Mouse (Mus musculus) lung, embryonic 14.5 days (tissue): Measurements from ENCODE around the gene Tshr. TPM values are rescaled to one million over a fixed set of nuclear protein-coding genes. Genes with fewer than 3 reads are reported as not detected.

ENCODE experiments used
- ATAC-seq: fragments of 200-750 bp; cut with Nextera tagmentation; 2 replicates; pipeline ENCODE4 v1.8.0; 2017; ENCODE audit warnings: mild to moderate bottlenecking, moderate TSS enrichment, moderate library complexity; ENCODE audit not compliant: insufficient read depth
- DNase-seq: peaks from one replicate; pipeline ENCODE4 v3.0.0-alpha.2; 2015
- H3K27ac ChIP-seq: fragments of 300-500 bp; sonication (generic); 2 replicates; pipeline ENCODE4 v1.5.1; 2014; ENCODE audit warnings: low read depth, mild to moderate bottlenecking, moderate library complexity
- H3K27me3 ChIP-seq: fragments of 300-500 bp; sonication (generic); 2 replicates; pipeline ENCODE4 v1.6.1; 2014; ENCODE audit warnings: low read length, control low read depth; ENCODE audit not compliant: insufficient read depth
- H3K36me3 ChIP-seq: fragments of 300-500 bp; sonication (generic); 2 replicates; pipeline ENCODE4 v1.6.1; 2014; ENCODE audit warnings: control low read depth; ENCODE audit not compliant: insufficient read depth
- H3K4me1 ChIP-seq: fragments of 300-500 bp; sonication (generic); 2 replicates; pipeline ENCODE4 v1.6.1; 2014; ENCODE audit warnings: antibody characterized with exemption, control low read depth; ENCODE audit not compliant: insufficient read depth
- H3K4me2 ChIP-seq: fragments of 300-500 bp; sonication (generic); 2 replicates; pipeline ENCODE4 v1.6.1; 2014; ENCODE audit warnings: mild to moderate bottlenecking
- H3K4me3 ChIP-seq: fragments of 300-500 bp; sonication (generic); 2 replicates; pipeline ENCODE4 v1.5.1; 2014; ENCODE audit warnings: low read depth, low read length
- H3K9ac ChIP-seq: fragments of 300-500 bp; sonication (generic); 2 replicates; pipeline ENCODE4 v1.6.1; 2014
- H3K9me3 ChIP-seq: fragments of 300-500 bp; sonication (generic); 2 replicates; pipeline ENCODE4 v1.6.1; 2016; ENCODE audit warnings: low read depth, low read length, control low read depth
- CTCF ChIP-seq: IDR thresholded peaks from 2 replicates; pipeline ENCODE4 v1.5.1; 2016; ENCODE audit warnings: antibody characterized with exemption, low read depth
- WGBS: fragments of 180-500 bp; shearing (Covaris S2); extraction: QIAGEN DNeasy Blood & Tissue Kit; methylation state at CpG from one replicate; pipeline ENCODE4 v1.1.7; 2014; 5-methylcytosine and 5-hydroxymethylcytosine counted together
- polyA plus RNA-seq: library from polyadenylated mRNA; unstranded; fragments of >200 nt; fragmentation: Nextera tagmentation; extraction: Ambion mirVana; gene quantifications from 2 replicates; pipeline ENCODE4 v1.2.1, GENCODE M21; 2014

Tshr gene
- polyA plus RNA-seq, 1 experiment from 2014 or later: 0.29 TPM

- Histone ChIP-seq H3K27me3 (no peaks in the 10 kb centered on the region), H3K4me2 (peak overlapping the region; percentile 79), H3K27ac (peak overlapping the region; percentile 93), H3K4me1 (peaks cover 7% of the 10 kb centered on the region; the same call in 1 of the 2 replicates), H3K9me3 (no peaks in the 10 kb centered on the region), H3K36me3 (no peaks in the 10 kb centered on the region), H3K9ac (peak overlapping the region; percentile 100), H3K4me3 (peak overlapping the region; percentile 90)
- ATAC-seq (no peak), DNase-seq (no peak)
- no peak for TF ChIP-seq CTCF
- WGBS: 96% methylated on average over 1 of the region's 1 CpGs
Observed at GRCm38 (mm10) chr12:91591191-91591590, 206.8 kb downstream of the Tshr start.

DNA sequence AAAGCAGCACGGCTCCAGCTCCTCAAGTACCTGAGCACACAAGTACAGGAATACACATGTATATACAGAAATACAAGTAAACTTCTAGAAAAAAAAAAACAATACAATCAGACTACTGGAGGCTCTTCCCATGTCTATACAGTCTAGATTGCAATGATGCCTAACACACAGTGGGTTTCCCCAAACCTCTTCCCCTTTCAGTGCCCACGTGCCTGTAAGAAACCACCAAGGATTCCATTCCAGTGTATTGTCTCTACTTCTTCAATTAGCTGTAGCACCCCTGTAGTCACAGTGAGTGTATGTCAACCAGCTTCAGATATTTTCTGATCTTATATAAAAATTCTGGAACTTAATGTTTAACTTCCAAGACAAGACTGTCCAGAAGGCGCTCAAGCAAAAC lies 207.8 kb downstream of the Tshr start:
- Histone ChIP-seq H3K9ac (no peak overlapping the region), H3K27me3 (no peaks in the 10 kb centered on the region), H3K4me1 (peaks cover 4% of the 10 kb centered on the region; the same call in 1 of the 2 replicates), H3K36me3 (no peaks in the 10 kb centered on the region), H3K9me3 (no peaks in the 10 kb centered on the region), H3K27ac (no peak overlapping the region), H3K4me3 (no peak overlapping the region), H3K4me2 (no peak overlapping the region)
- ATAC-seq (no peak), DNase-seq (no peak)
- 88% methylated on average over 3 of the region's 3 CpGs for WGBS
- TF ChIP-seq CTCF: no peak

Other genes starting within 250 kb of the Tshr start
- gene Cep128, start 154 bp upstream of the Tshr start, polyA plus RNA-seq: 11.7 and 12.6 TPM in 2 replicates
- 36.1 and 38.2 TPM in 2 replicates for gene Gtf2a1, start 205.9 kb downstream of the Tshr start, polyA plus RNA-seq